Mouse (Mus musculus): Measurements from ENCODE around the gene 2810004N23Rik. TPM values are rescaled to one million over a fixed set of nuclear protein-coding genes. Genes with fewer than 3 reads are reported as not detected.

2810004N23Rik gene
- polyA plus RNA-seq, 1 experiment from 2014 or later = 48.6 TPM

- Histone ChIP-seq H3K4me3 (replicated peaks) (peak overlapping the region; percentile 57), H3K4me1 (replicated peaks) (peaks cover 28% of the 10 kb centered on the region), H3K36me3 (no peaks in the 10 kb centered on the region), H3K27ac (no peak overlapping the region), H3K9me3 (no peaks in the 10 kb centered on the region), H3K9ac (no peak overlapping the region), H3K4me2 (replicated peaks) (peak overlapping the region; percentile 100), H3K27me3 (replicated peaks) (peaks cover 61% of the 10 kb centered on the region)
- WGBS = under 1% methylated on average over 31 of the region's 32 CpGs
- ATAC-seq = no peak
These were observed 70.7 kb downstream of the 2810004N23Rik start for GRCm38 (mm10) chr8:124792186-124792585.

DNA sequence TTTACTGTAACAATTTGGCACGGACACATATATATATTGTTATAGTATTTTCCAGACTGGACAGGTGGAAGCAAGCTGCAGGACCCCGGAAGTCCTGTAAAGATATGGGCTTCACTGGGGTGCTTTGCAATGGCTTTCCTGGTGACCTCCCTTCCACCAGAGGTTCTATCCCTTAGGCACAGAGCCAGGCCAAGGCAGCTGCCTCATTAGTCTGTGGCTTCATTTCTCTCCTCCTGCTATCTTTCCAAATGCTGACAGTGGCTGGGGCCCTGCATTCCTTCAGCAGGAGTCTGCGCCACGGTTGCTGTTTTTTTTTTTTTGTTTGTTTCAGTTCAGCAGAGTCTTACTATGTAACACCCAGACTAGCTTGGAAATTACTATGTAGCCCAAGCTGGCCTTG is 71.2 kb downstream of the 2810004N23Rik start:
- Histone ChIP-seq H3K9ac (no peak overlapping the region), H3K4me2 (replicated peaks) (peak overlapping the region; percentile 100), H3K36me3 (no peaks in the 10 kb centered on the region), H3K9me3 (no peaks in the 10 kb centered on the region), H3K27ac (no peak overlapping the region), H3K4me3 (replicated peaks) (peak overlapping the region; percentile 57), H3K27me3 (replicated peaks) (peaks cover 58% of the 10 kb centered on the region), H3K4me1 (replicated peaks) (peaks cover 28% of the 10 kb centered on the region)
- WGBS = 42% methylated on average over 4 of the region's 4 CpGs
- no peak for ATAC-seq

GRCm38 (mm10) chr8:124790676-124791075 is 72.2 kb downstream of the 2810004N23Rik start:
- no peak overlapping the region for H3K4me3 ChIP-seq (replicated peaks)
- H3K4me1 ChIP-seq (replicated peaks) = peaks cover 28% of the 10 kb centered on the region
- no peaks in the 10 kb centered on the region for H3K36me3 ChIP-seq
- no peak overlapping the region for H3K27ac ChIP-seq
- no peaks in the 10 kb centered on the region for H3K9me3 ChIP-seq
- H3K9ac ChIP-seq = no peak overlapping the region
- H3K27me3 ChIP-seq (replicated peaks) = peaks cover 49% of the 10 kb centered on the region
- ATAC-seq = no peak
- 69% methylated on average over 4 of the region's 4 CpGs for WGBS
- no peak overlapping the region for H3K4me2 ChIP-seq (replicated peaks)

Other genes starting within 250 kb of the 2810004N23Rik start
- gene 2310022B05Rik, start 199.8 kb downstream of the 2810004N23Rik start, polyA plus RNA-seq (2015; fragmentation: Nextera tagmentation; extraction: Ambion mirVana) = 24.4 TPM in 2 replicates
- gene Ttc13, start 141.1 kb downstream of the 2810004N23Rik start, polyA plus RNA-seq (2015; fragmentation: Nextera tagmentation; extraction: Ambion mirVana) = 42.7 and 42.8 TPM in 2 replicates
- 19.7 and 20.9 TPM in 2 replicates for gene Arv1, start 141.0 kb downstream of the 2810004N23Rik start, polyA plus RNA-seq (2015; fragmentation: Nextera tagmentation; extraction: Ambion mirVana)
- gene Fam89a, start 111.3 kb downstream of the 2810004N23Rik start, polyA plus RNA-seq (2015; fragmentation: Nextera tagmentation; extraction: Ambion mirVana) = 3.9 and 4.3 TPM in 2 replicates
- 0.57 and 0.64 TPM in 2 replicates for gene Trim67, start 70.0 kb downstream of the 2810004N23Rik start, polyA plus RNA-seq (2015; fragmentation: Nextera tagmentation; extraction: Ambion mirVana)
- 82.6 and 83.9 TPM in 2 replicates for gene Gnpat, start 87 bp downstream of the 2810004N23Rik start, polyA plus RNA-seq (2015; fragmentation: Nextera tagmentation; extraction: Ambion mirVana)
- 7.5 and 7.8 TPM in 2 replicates for gene Exoc8, start 34.6 kb upstream of the 2810004N23Rik start, polyA plus RNA-seq (2015; fragmentation: Nextera tagmentation; extraction: Ambion mirVana)
- 8.4 and 8.5 TPM in 2 replicates for gene Sprtn, start 34.8 kb upstream of the 2810004N23Rik start, polyA plus RNA-seq (2015; fragmentation: Nextera tagmentation; extraction: Ambion mirVana)
- gene Egln1, start 86.2 kb upstream of the 2810004N23Rik start, polyA plus RNA-seq (2015; fragmentation: Nextera tagmentation; extraction: Ambion mirVana) = 14.0 and 14.4 TPM in 2 replicates
- 99.3 and 104 TPM in 2 replicates for gene Tsnax, start 149.9 kb upstream of the 2810004N23Rik start, polyA plus RNA-seq (2015; fragmentation: Nextera tagmentation; extraction: Ambion mirVana)
- gene Disc1, start 191.1 kb upstream of the 2810004N23Rik start, polyA plus RNA-seq (2015; fragmentation: Nextera tagmentation; extraction: Ambion mirVana) = 1.6 and 1.9 TPM in 2 replicates

Measured in intestine, embryonic 15.5 days (tissue).